Mouse (Mus musculus) kidney, embryonic 16.5 days (tissue): ENCODE measurements at regions not wholly inside any gene's neighbourhood (a gene's known extent, or its start where the extent isn't known, plus 50 kb on each side); places are given as distances from the start of the nearest gene placed in this dataset.
"Not testable (repeated sequence)": the region's sequence is repeated elsewhere in the genome, so short reads cannot be mapped to it uniquely, and the experiment has no call there.

Source experiments
- ATAC-seq: fragments of 200-750 bp; cut with Nextera tagmentation; 2 replicates; pipeline ENCODE4 v1.8.0; 2017; ENCODE audit warnings: moderate TSS enrichment; ENCODE audit not compliant: low FRiP score, low TSS enrichment
- H3K27ac ChIP-seq: fragments of 300-500 bp; sonication (generic); 2 replicates; pipeline ENCODE4 v1.5.1; 2014; ENCODE audit warnings: low read length
- H3K27me3 ChIP-seq: fragments of 300-500 bp; sonication (generic); 2 replicates; pipeline ENCODE4 v1.6.1; 2014; ENCODE audit warnings: low read length, control low read depth, mixed read lengths; ENCODE audit not compliant: insufficient read depth
- H3K36me3 ChIP-seq: fragments of 300-500 bp; sonication (generic); 2 replicates; pipeline ENCODE4 v1.6.1; 2014; ENCODE audit warnings: low read length, control low read depth, mixed read lengths; ENCODE audit not compliant: insufficient read depth
- H3K4me1 ChIP-seq: fragments of 300-500 bp; sonication (generic); 2 replicates; pipeline ENCODE4 v1.6.1; 2014; ENCODE audit warnings: low read length, control low read depth, mixed read lengths; ENCODE audit not compliant: insufficient read depth
- H3K4me2 ChIP-seq: fragments of 300-500 bp; sonication (generic); replicated peaks from 2 replicates; pipeline ENCODE4 v1.6.1; 2014; ENCODE audit warnings: low read depth, low read length
- H3K4me3 ChIP-seq: fragments of 300-500 bp; sonication (generic); 2 replicates; pipeline ENCODE4 v1.5.1; 2014; ENCODE audit warnings: mild to moderate bottlenecking, low read length
- H3K9ac ChIP-seq: fragments of 300-500 bp; sonication (generic); replicated peaks from 2 replicates; pipeline ENCODE4 v1.6.1; 2014; ENCODE audit warnings: low read length
- H3K9me3 ChIP-seq: fragments of 300-500 bp; sonication (generic); 2 replicates; pipeline ENCODE4 v1.6.1; 2016; ENCODE audit warnings: low read length, control low read depth
- WGBS: fragments of 180-500 bp; shearing (Covaris S2); extraction: QIAGEN DNeasy Blood & Tissue Kit; methylation state at CpG from one replicate; pipeline ENCODE4 v1.1.7; 2014; 5-methylcytosine and 5-hydroxymethylcytosine counted together

DNA sequence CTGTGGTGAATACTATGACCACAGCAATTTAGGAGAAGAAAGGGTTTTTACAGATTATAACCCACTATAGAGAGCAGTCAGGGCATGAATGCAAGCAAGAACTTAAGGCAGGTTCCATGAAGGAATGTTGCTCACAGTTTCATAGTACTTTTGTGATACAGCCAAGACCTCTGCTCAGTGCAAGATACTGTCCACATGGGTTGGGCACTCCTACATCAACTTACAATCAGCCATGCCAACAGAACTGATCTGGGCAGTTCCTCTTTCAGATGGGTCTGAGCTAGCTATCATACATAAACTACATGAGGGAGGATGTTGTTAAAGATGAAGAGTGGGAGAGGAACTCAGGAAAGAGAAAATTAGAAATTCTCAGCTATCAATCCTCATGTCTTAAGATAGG, 2032.4 kb downstream of the 9330182O14Rik start:
- H3K4me3 ChIP-seq = no peak overlapping the region
- no peak for ATAC-seq
- no peak overlapping the region for H3K4me2 ChIP-seq
- no peaks in the 10 kb centered on the region for H3K4me1 ChIP-seq
- no peaks in the 10 kb centered on the region for H3K9me3 ChIP-seq
- H3K9ac ChIP-seq = no peak overlapping the region
- no peaks in the 10 kb centered on the region for H3K36me3 ChIP-seq
- no peak overlapping the region for H3K27ac ChIP-seq
- no peaks in the 10 kb centered on the region for H3K27me3 ChIP-seq

DNA sequence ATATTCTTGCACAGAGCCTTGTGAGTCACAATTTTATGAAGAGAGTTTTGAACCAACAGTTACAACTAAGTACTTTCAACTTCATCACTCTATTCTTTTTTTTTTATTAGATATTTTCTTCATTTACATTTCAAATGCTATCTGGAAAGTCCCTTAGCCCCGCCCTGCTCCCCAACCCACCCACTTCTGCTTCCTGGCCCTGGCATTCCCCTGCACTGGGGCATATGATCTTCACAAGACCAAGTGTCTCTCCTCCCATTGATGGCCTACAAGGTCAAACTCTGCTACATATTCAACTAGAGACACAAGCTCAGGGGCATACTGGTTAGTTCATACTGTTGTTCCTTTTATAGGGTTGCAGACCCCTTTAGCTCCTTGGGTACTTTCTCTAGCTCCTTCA, 2043.6 kb downstream of the 9330182O14Rik start:
- H3K4me3 ChIP-seq, H3K4me1 ChIP-seq, H3K9ac ChIP-seq, ATAC-seq, H3K27me3 ChIP-seq, H3K4me2 ChIP-seq, H3K36me3 ChIP-seq, H3K9me3 ChIP-seq, H3K27ac ChIP-seq: not testable (repeated sequence)
- 77% methylated on average over 1 of the region's 1 CpGs for WGBS

- 44% methylated on average over 5 of the region's 5 CpGs for WGBS
- peak; percentile 63; the same call in 1 of the 2 replicates for ATAC-seq
- Histone ChIP-seq H3K4me2 (no peak overlapping the region), H3K9ac (no peak overlapping the region), H3K36me3 (no peaks in the 10 kb centered on the region), H3K27ac (no peak overlapping the region), H3K27me3 (no peaks in the 10 kb centered on the region), H3K4me3 (no peak overlapping the region), H3K9me3 (no peaks in the 10 kb centered on the region), H3K4me1 (no peaks in the 10 kb centered on the region)
Measured at GRCm38 (mm10) chr15:42207187-42207846, 2073.2 kb downstream of the 9330182O14Rik start.

DNA sequence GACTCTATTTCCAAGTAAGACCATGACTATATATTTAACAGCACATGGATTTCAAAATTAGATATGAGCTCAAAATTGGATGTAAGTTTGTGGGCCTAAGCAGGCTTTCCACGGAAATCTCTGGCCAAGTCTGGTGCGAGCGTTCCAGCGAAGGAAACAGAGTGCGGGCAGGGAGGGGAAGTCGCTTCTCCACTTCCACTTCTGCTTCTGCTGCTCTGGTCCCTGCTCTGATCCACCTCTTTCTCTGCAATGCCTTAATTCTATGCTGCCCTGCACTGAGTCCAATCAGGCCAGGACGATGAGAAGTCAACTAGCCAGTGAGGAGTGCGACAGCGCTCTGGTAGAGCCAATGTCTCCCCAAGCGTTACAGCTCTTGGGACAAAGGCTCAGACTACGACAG, 2085.3 kb downstream of the 9330182O14Rik start:
- H3K36me3 ChIP-seq = no peaks in the 10 kb centered on the region
- WGBS = 82% methylated on average over 11 of the region's 11 CpGs
- no peaks in the 10 kb centered on the region for H3K4me1 ChIP-seq
- H3K9me3 ChIP-seq = no peaks in the 10 kb centered on the region
- H3K27ac ChIP-seq = no peak overlapping the region
- no peaks in the 10 kb centered on the region for H3K27me3 ChIP-seq
- 0 out of 2 replicates have a peak, but pooled peaks have one; percentile 39 for ATAC-seq
- no peak overlapping the region for H3K4me2 ChIP-seq
- H3K4me3 ChIP-seq = no peak overlapping the region
- H3K9ac ChIP-seq = no peak overlapping the region

DNA sequence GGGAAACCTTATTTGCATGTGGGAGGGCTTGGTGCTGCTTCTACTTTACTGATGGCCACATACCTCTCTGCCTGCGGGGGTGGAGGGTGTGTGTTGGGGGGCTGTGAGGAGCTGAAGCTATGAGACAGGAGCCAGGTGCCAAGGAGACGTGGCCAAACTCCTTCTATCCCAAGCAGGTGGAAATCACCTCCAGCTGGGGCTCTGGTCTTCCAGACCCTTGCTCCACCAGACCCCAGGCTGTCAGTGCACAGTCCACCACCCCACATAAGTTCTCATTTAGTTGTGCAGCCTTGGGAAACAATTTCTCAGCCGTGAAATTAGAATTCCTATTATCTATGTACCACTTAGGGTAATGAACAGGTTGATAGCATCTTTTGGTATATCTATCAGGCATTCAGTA, 2085.8 kb downstream of the 9330182O14Rik start:
- Histone ChIP-seq H3K9me3 (no peaks in the 10 kb centered on the region), H3K27me3 (no peaks in the 10 kb centered on the region), H3K9ac (no peak overlapping the region), H3K4me1 (0 out of 2 replicates have a peak, but pooled peaks cover 2% of the 10 kb centered on the region), H3K27ac (no peak overlapping the region), H3K4me3 (no peak overlapping the region), H3K4me2 (no peak overlapping the region), H3K36me3 (no peaks in the 10 kb centered on the region)
- peak; percentile 65; the same call in 1 of the 2 replicates for ATAC-seq
- 67% methylated on average over 3 of the region's 3 CpGs for WGBS

GRCm38 (mm10) chr15:42225006-42225405, 2090.8 kb downstream of the 9330182O14Rik start:
- no peak overlapping the region for H3K4me3 ChIP-seq
- no peaks in the 10 kb centered on the region for H3K36me3 ChIP-seq
- H3K4me1 ChIP-seq = 0 out of 2 replicates have a peak, but pooled peaks cover 8% of the 10 kb centered on the region
- no peak overlapping the region for H3K9ac ChIP-seq
- ATAC-seq = peak; percentile 81; the same call in 1 of the 2 replicates
- WGBS = 19% methylated on average over 1 of the region's 1 CpGs
- no peak overlapping the region for H3K27ac ChIP-seq
- no peaks in the 10 kb centered on the region for H3K27me3 ChIP-seq
- no peaks in the 10 kb centered on the region for H3K9me3 ChIP-seq
- no peak overlapping the region for H3K4me2 ChIP-seq

GRCm38 (mm10) chr15:42231692-42232091, 2097.5 kb downstream of the 9330182O14Rik start:
- Histone ChIP-seq H3K9me3 (peaks cover 6% of the 10 kb centered on the region; the same call in 1 of the 2 replicates), H3K9ac (no peak overlapping the region), H3K27me3 (no peaks in the 10 kb centered on the region), H3K27ac (no peak overlapping the region), H3K4me3 (no peak overlapping the region), H3K4me1 (no peaks in the 10 kb centered on the region), H3K4me2 (no peak overlapping the region), H3K36me3 (no peaks in the 10 kb centered on the region)
- no peak for ATAC-seq
- 68% methylated on average over 3 of the region's 3 CpGs for WGBS

- H3K36me3 ChIP-seq = no peaks in the 10 kb centered on the region
- H3K4me3 ChIP-seq = no peak overlapping the region
- ATAC-seq = no peak
- H3K27me3 ChIP-seq = no peaks in the 10 kb centered on the region
- no peak overlapping the region for H3K9ac ChIP-seq
- H3K4me1 ChIP-seq = no peaks in the 10 kb centered on the region
- H3K4me2 ChIP-seq = no peak overlapping the region
- no peak overlapping the region for H3K27ac ChIP-seq
- WGBS = 100% methylated on average over 1 of the region's 1 CpGs
- 0 out of 2 replicates have a peak, but pooled peaks cover 2% of the 10 kb centered on the region for H3K9me3 ChIP-seq
Measured at GRCm38 (mm10) chr15:42246812-42247211, 2112.6 kb downstream of the 9330182O14Rik start.

DNA sequence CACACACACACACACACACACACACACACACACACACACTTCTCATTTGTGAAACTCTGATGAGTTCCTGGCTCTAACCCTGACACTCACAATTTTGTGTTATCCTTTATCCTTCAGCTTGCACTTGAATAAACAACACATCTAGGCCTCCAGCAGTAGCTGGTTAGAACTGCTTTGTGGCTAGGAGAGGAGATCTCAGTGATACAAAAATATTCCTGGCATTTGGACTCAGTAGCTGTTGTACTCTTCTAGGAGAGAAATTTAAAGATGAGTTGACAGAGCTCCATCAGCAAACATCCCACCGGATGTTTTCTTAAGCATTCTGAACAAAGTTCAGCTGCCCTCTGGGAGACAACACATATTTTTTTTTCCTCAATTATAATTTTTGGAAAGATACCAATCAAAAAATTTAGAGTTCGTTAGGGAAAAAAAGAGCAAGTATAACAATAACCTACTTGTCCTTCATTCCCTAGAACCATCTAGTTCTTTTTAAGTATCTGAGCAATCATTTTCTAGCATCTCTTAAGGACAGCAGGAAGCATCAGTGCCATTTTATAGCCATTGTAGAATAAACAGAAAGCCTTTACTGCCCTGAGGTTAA, 2118.7 kb downstream of the 9330182O14Rik start:
- H3K27ac ChIP-seq = no peak overlapping the region
- no peaks in the 10 kb centered on the region for H3K9me3 ChIP-seq
- no peak for ATAC-seq

DNA sequence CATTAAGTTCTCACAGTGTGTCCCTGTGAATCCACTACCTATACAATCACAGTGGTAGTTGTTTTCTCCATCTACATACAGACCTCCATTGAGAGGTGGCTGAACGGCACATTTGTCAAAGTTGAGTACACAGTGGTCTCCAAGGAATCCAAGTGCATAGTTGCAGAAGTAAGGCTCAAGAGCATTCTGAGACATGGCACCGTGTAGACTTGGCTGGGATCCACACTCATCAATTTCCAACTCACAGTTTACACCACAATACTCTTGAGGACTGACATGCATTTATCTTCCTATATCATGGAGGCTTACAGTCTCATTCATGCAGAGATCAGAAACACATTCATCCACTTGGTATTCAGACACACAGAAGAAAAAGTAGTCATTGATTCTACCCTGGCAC, 2122.2 kb downstream of the 9330182O14Rik start:
- ATAC-seq = no peak
- H3K36me3 ChIP-seq = no peaks in the 10 kb centered on the region
- no peaks in the 10 kb centered on the region for H3K9me3 ChIP-seq
- no peak overlapping the region for H3K4me3 ChIP-seq
- H3K4me1 ChIP-seq = no peaks in the 10 kb centered on the region
- H3K4me2 ChIP-seq = no peak overlapping the region
- no peaks in the 10 kb centered on the region for H3K27me3 ChIP-seq
- 70% methylated on average over 2 of the region's 2 CpGs for WGBS
- H3K9ac ChIP-seq = no peak overlapping the region
- no peak overlapping the region for H3K27ac ChIP-seq

More for the DNA sequence above, 2118.7 kb downstream of the 9330182O14Rik start:
- Histone ChIP-seq H3K4me3 (no peak overlapping the region), H3K4me1 (no peaks in the 10 kb centered on the region), H3K36me3 (no peaks in the 10 kb centered on the region), H3K9ac (no peak overlapping the region), H3K27me3 (no peaks in the 10 kb centered on the region), H3K4me2 (no peak overlapping the region)
- 53% methylated on average over 2 of the region's 2 CpGs for WGBS
